Mouse (Mus musculus) forebrain, embryonic 11.5 days (tissue): ENCODE measurements around the gene Aym1. TPM values are rescaled to one million over a fixed set of nuclear protein-coding genes. Genes with fewer than 3 reads are reported as not detected.

Experiments
- ATAC-seq: fragments of 200-750 bp; cut with Nextera tagmentation; replicated peaks from 2 replicates; pipeline ENCODE4 v1.8.0; 2017; ENCODE audit warnings: moderate TSS enrichment; ENCODE audit not compliant: low FRiP score
- DNase-seq: peaks from one replicate; pipeline ENCODE4 v3.0.0-alpha.2; 2017; ENCODE audit warnings: low spot score
- H3K27ac ChIP-seq: fragments of 300-500 bp; sonication (generic); 2 replicates; pipeline ENCODE4 v1.5.1; 2014; ENCODE audit warnings: low read depth, low read length
- H3K27me3 ChIP-seq: fragments of 300-500 bp; sonication (generic); 2 replicates; pipeline ENCODE4 v1.6.1; 2014; ENCODE audit warnings: mild to moderate bottlenecking, low read length, mixed read lengths; ENCODE audit not compliant: control insufficient read depth, insufficient read depth
- H3K36me3 ChIP-seq: fragments of 300-500 bp; sonication (generic); 2 replicates; pipeline ENCODE4 v1.6.1; 2014; ENCODE audit warnings: mild to moderate bottlenecking, low read length, moderate library complexity, mixed read lengths; ENCODE audit not compliant: control insufficient read depth, insufficient read depth
- H3K4me1 ChIP-seq: fragments of 300-500 bp; sonication (generic); replicated peaks from 2 replicates; pipeline ENCODE4 v1.6.1; 2014; ENCODE audit warnings: low read length, mixed read lengths; ENCODE audit not compliant: control insufficient read depth, insufficient read depth
- H3K4me2 ChIP-seq: fragments of 300-500 bp; sonication (generic); 2 replicates; pipeline ENCODE4 v1.6.1; 2014; ENCODE audit warnings: low read depth, mild to moderate bottlenecking, low read length, moderate library complexity, mixed read lengths; ENCODE audit not compliant: severe bottlenecking
- H3K4me3 ChIP-seq: fragments of 300-500 bp; sonication (generic); 2 replicates; pipeline ENCODE4 v1.5.1; 2014; ENCODE audit warnings: low read depth, low read length
- H3K9ac ChIP-seq: fragments of 300-500 bp; sonication (generic); 2 replicates; pipeline ENCODE4 v1.6.1; 2014; ENCODE audit warnings: low read length
- H3K9me3 ChIP-seq: fragments of 300-500 bp; sonication (generic); 2 replicates; pipeline ENCODE4 v1.6.1; 2016; ENCODE audit warnings: low read length, mixed read lengths; ENCODE audit not compliant: control insufficient read depth
- WGBS: fragments of 180-500 bp; shearing (Covaris S2); extraction: QIAGEN DNeasy Blood & Tissue Kit; methylation state at CpG from one replicate; pipeline ENCODE4 v1.1.7; 2014; 5-methylcytosine and 5-hydroxymethylcytosine counted together
- polyA plus RNA-seq: library from polyadenylated mRNA; unstranded; fragments of >200 nt; fragmentation: Nextera tagmentation; extraction: Ambion mirVana; gene quantifications from 2 replicates; pipeline ENCODE4 v1.2.1, GENCODE M21; 2014

Gene Aym1
- polyA plus RNA-seq, 1 experiment from 2014 or later, result not detected

DNA sequence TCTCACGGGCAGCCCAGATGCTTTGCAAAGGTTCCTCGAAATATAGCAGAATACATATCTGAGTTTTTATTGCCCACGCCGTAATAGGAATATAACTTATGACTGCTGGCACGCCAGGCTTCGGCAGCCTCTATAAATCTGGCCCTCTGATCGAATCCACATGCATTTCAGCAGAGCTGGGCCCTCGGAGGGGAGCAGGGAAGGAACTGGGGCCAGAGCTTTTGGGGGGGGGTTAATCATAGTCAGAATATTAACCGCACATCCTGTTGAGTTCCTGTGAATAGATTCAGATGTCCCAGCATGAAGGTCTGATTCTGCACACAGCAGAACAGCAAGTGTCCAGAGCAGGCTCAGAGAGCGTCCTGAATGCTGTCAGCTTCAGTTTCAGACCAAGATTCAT lies 17.2 kb downstream of the Aym1 start:
- H3K27ac ChIP-seq, result no peak overlapping the region
- no peaks in the 10 kb centered on the region for H3K9me3 ChIP-seq
- H3K27me3 ChIP-seq, result no peaks in the 10 kb centered on the region
- H3K36me3 ChIP-seq, result no peaks in the 10 kb centered on the region
- H3K4me1 ChIP-seq, result peaks cover 6% of the 10 kb centered on the region; the same call in 1 of the 2 replicates
- H3K9ac ChIP-seq, result no peak overlapping the region
- ATAC-seq (no peak), DNase-seq (no peak)
- WGBS, result 82% methylated on average over 10 of the region's 10 CpGs
- no peak overlapping the region for H3K4me3 ChIP-seq
- no peak overlapping the region for H3K4me2 ChIP-seq

DNA sequence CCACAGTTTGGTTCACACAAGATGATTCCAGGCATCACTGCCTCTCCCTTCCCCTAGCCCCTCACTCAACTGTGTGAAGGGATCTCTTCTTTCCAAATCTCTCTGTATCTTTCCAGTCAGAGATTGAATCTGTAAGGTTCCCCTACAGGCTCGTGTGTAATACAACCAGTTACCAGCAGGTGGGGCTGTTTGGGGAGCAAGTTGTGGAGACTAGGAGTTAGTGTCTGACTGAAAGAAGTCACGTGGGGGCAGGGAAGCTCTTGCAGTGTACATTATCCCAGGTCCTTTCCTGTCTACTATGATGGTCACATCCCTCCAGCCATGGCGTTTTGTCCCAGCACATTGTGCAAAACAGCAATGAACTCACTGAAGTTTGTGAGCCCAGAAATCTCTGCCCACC lies 18.7 kb downstream of the Aym1 start:
- Histone ChIP-seq H3K9me3 (no peaks in the 10 kb centered on the region), H3K4me3 (no peak overlapping the region), H3K27me3 (no peaks in the 10 kb centered on the region), H3K4me2 (no peak overlapping the region), H3K4me1 (peaks cover 6% of the 10 kb centered on the region; the same call in 1 of the 2 replicates), H3K27ac (no peak overlapping the region), H3K9ac (no peak overlapping the region), H3K36me3 (no peaks in the 10 kb centered on the region)
- 20% methylated on average over 3 of the region's 3 CpGs for WGBS
- DNase-seq, result peak; percentile 86
- ATAC-seq, result no peak

DNA sequence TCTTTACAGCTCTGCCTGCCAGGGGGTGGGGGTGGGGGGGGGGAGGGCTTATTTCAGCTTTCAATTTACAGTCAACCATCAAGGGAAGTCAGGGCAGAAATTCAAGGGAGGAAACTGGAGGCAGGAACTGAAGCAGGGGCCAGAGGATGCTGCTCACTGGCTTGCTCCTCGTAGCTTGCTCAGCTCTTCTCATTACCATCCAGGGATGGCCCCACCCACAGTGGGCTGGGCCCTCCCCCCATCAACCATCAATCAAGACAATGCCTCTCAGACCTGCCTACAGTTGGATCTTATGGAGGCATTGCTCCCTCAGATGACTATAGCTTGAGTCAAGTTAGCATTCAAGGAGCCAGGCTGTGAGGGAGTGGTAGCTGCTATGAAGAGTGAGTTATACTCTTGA lies 19.2 kb downstream of the Aym1 start:
- Histone ChIP-seq H3K4me3 (no peak overlapping the region), H3K27me3 (no peaks in the 10 kb centered on the region), H3K9me3 (no peaks in the 10 kb centered on the region), H3K27ac (no peak overlapping the region), H3K4me1 (peaks cover 6% of the 10 kb centered on the region; the same call in 1 of the 2 replicates), H3K4me2 (no peak overlapping the region), H3K36me3 (no peaks in the 10 kb centered on the region), H3K9ac (no peak overlapping the region)
- ATAC-seq, result no peak
- no peak for DNase-seq
- 82% methylated on average over 1 of the region's 1 CpGs for WGBS

DNA sequence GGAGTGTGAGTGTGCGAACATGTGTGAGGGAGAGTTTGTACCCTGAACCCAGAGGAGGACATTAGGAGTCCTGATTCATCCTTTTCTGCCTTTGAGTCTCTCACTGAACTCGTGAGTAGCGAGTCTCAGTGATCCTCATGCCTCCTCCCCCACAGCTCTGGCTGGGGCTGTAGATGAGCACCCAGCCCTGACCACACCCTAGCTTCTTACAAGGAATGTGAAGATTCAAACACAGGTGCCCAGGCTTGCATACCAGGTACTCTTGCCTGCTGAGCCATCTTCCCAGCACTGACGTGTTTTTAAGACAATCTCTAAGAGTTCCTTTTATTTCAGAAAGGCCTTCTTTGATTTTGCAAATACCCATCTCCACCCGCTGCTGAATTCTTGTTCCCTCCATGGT lies 22.3 kb downstream of the Aym1 start:
- no peak overlapping the region for H3K27ac ChIP-seq
- DNase-seq (no peak), ATAC-seq (no peak)
- H3K4me3 ChIP-seq, result no peak overlapping the region
- H3K4me1 ChIP-seq, result no peaks in the 10 kb centered on the region
- WGBS, result 84% methylated on average over 5 of the region's 5 CpGs
- H3K9me3 ChIP-seq, result no peaks in the 10 kb centered on the region
- no peak overlapping the region for H3K4me2 ChIP-seq
- H3K9ac ChIP-seq, result no peak overlapping the region
- H3K36me3 ChIP-seq, result no peaks in the 10 kb centered on the region
- no peaks in the 10 kb centered on the region for H3K27me3 ChIP-seq

DNA sequence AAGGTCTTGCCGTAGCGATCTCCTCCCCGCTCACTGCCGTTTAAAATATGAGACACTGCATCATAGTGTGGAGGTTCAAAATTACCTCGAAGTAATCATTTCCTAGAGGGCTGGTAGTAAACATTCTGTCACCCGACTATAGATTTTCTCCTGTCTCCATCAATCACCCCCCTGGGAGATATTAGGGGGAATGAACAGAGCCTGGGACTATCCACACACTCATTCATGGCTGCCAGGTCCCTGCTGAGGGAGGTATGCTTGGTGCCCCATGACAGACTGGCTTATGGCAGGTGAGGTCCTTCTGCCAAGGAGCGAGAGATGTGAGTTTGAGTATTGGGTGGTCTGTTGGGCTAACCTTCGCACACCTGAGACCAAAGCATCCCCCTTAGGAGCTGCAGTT lies 23.5 kb downstream of the Aym1 start:
- 89% methylated on average over 8 of the region's 8 CpGs for WGBS
- H3K36me3 ChIP-seq, result no peaks in the 10 kb centered on the region
- H3K4me2 ChIP-seq, result no peak overlapping the region

DNA sequence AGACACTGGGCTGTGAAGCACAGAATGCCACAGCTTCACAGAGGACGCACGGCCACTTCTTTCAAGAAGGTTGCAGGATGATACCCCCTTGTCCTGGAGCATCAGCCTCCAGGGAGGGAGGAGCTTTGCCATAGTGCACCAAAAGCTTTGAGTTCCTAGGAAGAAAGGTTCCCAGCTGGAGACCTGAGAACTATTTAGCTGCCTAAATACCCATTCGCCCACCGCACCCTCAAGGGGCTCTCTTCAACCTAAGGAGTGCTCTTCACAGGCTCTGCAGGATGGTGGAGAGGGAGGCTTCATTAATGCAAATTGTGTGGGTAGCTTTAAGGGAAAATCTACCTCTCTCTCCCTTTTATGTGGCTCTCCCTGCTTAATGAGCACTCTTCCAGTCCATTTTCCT lies 25.5 kb downstream of the Aym1 start:
- DNase-seq, result no peak

More for the DNA sequence above, 23.5 kb downstream of the Aym1 start:
- ATAC-seq (no peak), DNase-seq (no peak)
- no peak overlapping the region for H3K4me3 ChIP-seq
- no peaks in the 10 kb centered on the region for H3K9me3 ChIP-seq
- no peaks in the 10 kb centered on the region for H3K4me1 ChIP-seq
- H3K9ac ChIP-seq, result no peak overlapping the region
- H3K27ac ChIP-seq, result no peak overlapping the region
- H3K27me3 ChIP-seq, result no peaks in the 10 kb centered on the region

DNA sequence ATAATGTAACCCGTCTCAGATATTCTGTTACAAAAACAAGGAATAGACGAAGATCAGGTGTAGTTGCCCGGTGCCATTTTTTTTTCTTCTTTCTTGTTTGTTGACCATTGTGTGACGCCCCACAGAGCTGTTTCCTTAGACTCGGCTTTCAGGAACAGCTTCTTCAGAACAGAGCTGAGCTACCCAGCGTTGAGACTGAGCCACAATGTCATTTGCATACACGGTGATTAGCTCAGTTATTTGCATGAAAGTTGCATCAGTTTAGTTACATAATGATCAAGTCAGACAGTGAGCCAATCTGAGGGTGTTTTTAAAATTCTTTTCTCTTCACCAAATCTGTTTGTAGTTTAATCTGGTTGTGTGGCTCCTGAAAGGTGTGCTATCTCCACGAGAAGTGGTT lies 36.7 kb downstream of the Aym1 start:
- no peaks in the 10 kb centered on the region for H3K9me3 ChIP-seq
- H3K27ac ChIP-seq, result no peak overlapping the region
- no peak overlapping the region for H3K4me3 ChIP-seq
- ATAC-seq, result no peak
- no peak for DNase-seq
- no peaks in the 10 kb centered on the region for H3K36me3 ChIP-seq
- H3K4me1 ChIP-seq, result no peaks in the 10 kb centered on the region
- WGBS, result 58% methylated on average over 8 of the region's 8 CpGs
- no peak overlapping the region for H3K9ac ChIP-seq
- no peak overlapping the region for H3K4me2 ChIP-seq
- no peaks in the 10 kb centered on the region for H3K27me3 ChIP-seq

More for the DNA sequence above, 25.5 kb downstream of the Aym1 start:
- no peaks in the 10 kb centered on the region for H3K4me1 ChIP-seq
- H3K4me3 ChIP-seq, result no peak overlapping the region
- ATAC-seq, result no peak
- H3K9ac ChIP-seq, result no peak overlapping the region
- no peaks in the 10 kb centered on the region for H3K27me3 ChIP-seq
- H3K9me3 ChIP-seq, result no peaks in the 10 kb centered on the region
- H3K36me3 ChIP-seq, result no peaks in the 10 kb centered on the region
- H3K27ac ChIP-seq, result no peak overlapping the region
- H3K4me2 ChIP-seq, result no peak overlapping the region
- WGBS, result 17% methylated on average over 4 of the region's 4 CpGs

DNA sequence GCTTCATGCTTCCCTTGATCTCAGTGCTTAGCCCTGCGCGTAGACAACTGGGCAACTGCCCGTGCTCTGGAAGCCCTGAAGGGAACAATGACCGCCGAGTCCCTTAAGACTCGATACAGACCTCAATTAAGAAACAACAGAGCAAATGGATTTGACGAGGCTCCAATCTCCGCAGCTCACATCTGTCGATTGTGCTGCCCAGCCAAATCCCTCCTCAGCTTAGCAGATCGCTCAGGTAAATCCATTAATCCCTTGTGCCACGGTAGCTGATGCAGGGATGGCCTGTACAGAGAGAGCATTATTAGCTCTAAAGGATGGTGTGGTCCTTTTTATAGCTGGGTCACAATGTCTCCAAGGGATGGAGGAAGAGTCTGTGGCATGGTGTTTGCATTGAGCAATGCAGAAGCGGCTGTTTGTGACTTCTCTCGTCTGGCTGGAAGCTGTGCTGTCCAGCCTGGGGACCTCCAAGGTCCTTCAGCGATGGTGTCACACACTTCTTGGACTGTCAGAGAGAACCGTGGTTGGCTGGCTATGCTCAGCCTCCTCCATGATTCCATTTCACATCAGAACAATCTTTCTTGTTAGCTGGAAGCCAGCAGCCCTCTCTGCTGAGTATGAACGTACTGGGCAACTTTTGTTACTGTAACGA lies 39.3 kb downstream of the Aym1 start:
- Histone ChIP-seq H3K9ac (no peak overlapping the region), H3K4me1 (no peaks in the 10 kb centered on the region), H3K4me3 (no peak overlapping the region), H3K36me3 (no peaks in the 10 kb centered on the region), H3K27ac (no peak overlapping the region), H3K27me3 (no peaks in the 10 kb centered on the region), H3K4me2 (no peak overlapping the region), H3K9me3 (peaks cover 6% of the 10 kb centered on the region; the same call in 1 of the 2 replicates)
- no peak for DNase-seq
- ATAC-seq, result no peak
- WGBS, result 62% methylated on average over 17 of the region's 17 CpGs
